Mouse (Mus musculus) bone marrow macrophage, adult 2 months (primary cell): Measurements from ENCODE around the gene Acap3.

ENCODE experiments used
- CTCF ChIP-seq: IDR thresholded peaks from 2 replicates; pipeline ENCODE4 v1.5.1; 2012; ENCODE audit warnings: low read depth, mild to moderate bottlenecking, low read length, moderate library complexity
- POLR2A ChIP-seq: IDR thresholded peaks from 2 replicates; pipeline ENCODE4 v1.6.1; 2012; ENCODE audit warnings: mild to moderate bottlenecking, low read depth, low read length, borderline replicate concordance

GRCm38 (mm10) chr4:155892438-155893211, 1.0 kb downstream of the Acap3 start:
- TF ChIP-seq CTCF (no peak), POLR2A (no peak)
